Mouse (Mus musculus) naive thymus-derived CD4-positive, alpha-beta T cell, adult 5 months (primary cell): ENCODE results near the gene Wdr59. TPM values are rescaled to one million over a fixed set of nuclear protein-coding genes. Genes with fewer than 3 reads are reported as not detected.

Source experiments
- polyA plus RNA-seq: library from polyadenylated mRNA; unstranded; fragments of 100-300 nt; shearing (Covaris generic); gene quantifications from one replicate; pipeline ENCODE4 v1.2.1, GENCODE M21; 2017

The Wdr59 gene
- 4.2 TPM for polyA plus RNA-seq

GRCm38 (mm10) chr8:111521713-111522429, at the start of gene Wdr59:
TSS of gene Wdr59 (minus strand) at chr8:111522092.

GRCm38 (mm10) chr8:111536031-111536977, 14.4 kb upstream of the Wdr59 start, which contains the start of gene Znrf1:
TSS of gene Znrf1 (plus strand) at chr8:111536097.

Other genes starting within 250 kb of the Wdr59 start
- 33.6 TPM for gene Rfwd3, start 221.9 kb downstream of the Wdr59 start, polyA plus RNA-seq
- not detected for gene Mlkl, start 183.9 kb downstream of the Wdr59 start, polyA plus RNA-seq
- not detected for gene Fa2h, start 128.3 kb downstream of the Wdr59 start, polyA plus RNA-seq
- gene Znrf1, start 14.0 kb upstream of the Wdr59 start, polyA plus RNA-seq: 355 TPM
- gene Ldhd, start 108.3 kb upstream of the Wdr59 start, polyA plus RNA-seq: 1.9 TPM
- gene Zfp1, start 121.3 kb upstream of the Wdr59 start, polyA plus RNA-seq: 24.0 TPM
- not detected for gene Ctrb1, start 168.9 kb upstream of the Wdr59 start, polyA plus RNA-seq
- 0.30 TPM for gene Bcar1, start 221.7 kb upstream of the Wdr59 start, polyA plus RNA-seq